Mouse (Mus musculus) kidney, adult 18-20 months (tissue): ENCODE results near the gene Tsnaxip1.

Source experiments
- DNase-seq: peaks from one replicate; pipeline ENCODE4 v3.0.0; 2021

Tsnaxip1 gene

GRCm38 (mm10) chr8:105826861-105827848 is at the start of gene Tsnaxip1, which contains the start of gene Ranbp10:
Gene Tsnaxip1 (plus strand): TSS chr8:105827731.
Gene Ranbp10 (minus strand): TSS chr8:105827350.
- DNase-seq, result peak; percentile 94

- no peak for DNase-seq
These were observed 49.7 kb upstream of the Tsnaxip1 start for GRCm38 (mm10) chr8:105777833-105778232.

GRCm38 (mm10) chr8:105780298-105780697 is 47.2 kb upstream of the Tsnaxip1 start:
- no peak for DNase-seq

- peak; percentile 74 for DNase-seq
These were observed 39.3 kb upstream of the Tsnaxip1 start for GRCm38 (mm10) chr8:105788241-105788640.

GRCm38 (mm10) chr8:105788927-105789326 is 38.6 kb upstream of the Tsnaxip1 start:
- DNase-seq, result no peak

GRCm38 (mm10) chr8:105789626-105790025 is 37.9 kb upstream of the Tsnaxip1 start:
- DNase-seq, result no peak

GRCm38 (mm10) chr8:105793331-105793730 is 34.2 kb upstream of the Tsnaxip1 start:
- no peak for DNase-seq

- no peak for DNase-seq
These were observed 33.4 kb upstream of the Tsnaxip1 start for GRCm38 (mm10) chr8:105794009-105794598.

- no peak for DNase-seq
These were observed 31.7 kb upstream of the Tsnaxip1 start for GRCm38 (mm10) chr8:105795785-105796184.

GRCm38 (mm10) chr8:105798408-105798807 is 29.1 kb upstream of the Tsnaxip1 start:
- DNase-seq, result no peak

- DNase-seq, result peak; percentile 84
These were observed 28.3 kb upstream of the Tsnaxip1 start for GRCm38 (mm10) chr8:105799091-105799812.

GRCm38 (mm10) chr8:105801153-105801904 is 26.2 kb upstream of the Tsnaxip1 start:
- DNase-seq, result no peak

- DNase-seq, result peak; percentile 62
These were observed 22.7 kb upstream of the Tsnaxip1 start for GRCm38 (mm10) chr8:105804797-105805196.

- no peak for DNase-seq
These were observed 22.2 kb upstream of the Tsnaxip1 start for GRCm38 (mm10) chr8:105805346-105805745.

- no peak for DNase-seq
These were observed 21.6 kb upstream of the Tsnaxip1 start for GRCm38 (mm10) chr8:105805964-105806363.

GRCm38 (mm10) chr8:105807766-105808165 is 19.8 kb upstream of the Tsnaxip1 start:
- DNase-seq, result peak; percentile 52

GRCm38 (mm10) chr8:105808480-105808879 is 19.1 kb upstream of the Tsnaxip1 start:
- peak; percentile 27 for DNase-seq

GRCm38 (mm10) chr8:105810245-105810786 is 17.2 kb upstream of the Tsnaxip1 start:
- DNase-seq, result no peak

GRCm38 (mm10) chr8:105811061-105811460 is 16.5 kb upstream of the Tsnaxip1 start:
- no peak for DNase-seq

- no peak for DNase-seq
These were observed 16.0 kb upstream of the Tsnaxip1 start for GRCm38 (mm10) chr8:105811543-105811942.

GRCm38 (mm10) chr8:105812511-105812910 is 15.0 kb upstream of the Tsnaxip1 start:
- DNase-seq, result no peak

- no peak for DNase-seq
These were observed 14.3 kb upstream of the Tsnaxip1 start for GRCm38 (mm10) chr8:105813241-105813640.
